ENCODE assay signal across 21 mouse cellular contexts in the genomic region with DNA sequence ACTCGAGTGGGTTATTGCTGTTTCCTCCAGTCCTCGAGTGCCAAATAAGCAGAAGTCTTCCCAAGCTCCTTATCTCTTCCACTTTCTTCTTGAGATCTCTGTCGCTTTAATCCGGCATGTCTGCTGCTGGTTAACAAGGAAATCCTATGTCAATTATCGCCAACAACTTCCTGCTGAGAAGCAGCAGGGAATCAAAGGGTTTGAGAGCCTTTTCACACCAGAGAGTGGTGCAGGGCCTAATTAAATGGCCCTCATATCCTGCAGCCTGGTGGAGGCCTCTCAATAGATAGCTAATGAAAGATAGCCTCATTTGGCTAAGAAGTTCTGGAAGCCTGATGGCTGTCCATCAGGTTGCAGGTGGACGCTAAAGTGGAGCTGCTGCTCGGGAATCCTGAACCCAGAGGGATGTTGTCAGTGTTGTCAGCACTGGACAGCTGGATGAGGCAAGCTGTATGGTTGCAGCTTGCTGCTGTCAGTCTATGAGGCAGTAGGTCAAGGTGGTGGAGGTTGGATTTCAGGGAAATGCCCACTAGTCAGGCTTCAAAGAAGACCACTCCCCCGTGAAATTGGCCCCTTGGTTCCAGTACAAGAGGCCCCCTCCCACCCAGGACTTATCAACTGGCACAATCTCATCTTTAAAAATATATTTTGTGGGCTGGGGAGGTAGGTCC.
DNase-seq lines count a peak whose midpoint lies in the region; ATAC-seq and TF ChIP-seq lines count a peak whose summit lies in the region.
"Had no signal": no experiment of that assay in that cellular context is flagged by ENCODE, and none has a peak within 500 bp of the region (broad histone marks: within the 10 kb centered on the region; RNA-seq: fewer than 3 reads in every experiment).

No protein-coding gene starts in this region.

- peak overlapping the region; percentile 12; the same call in 1 of the 2 replicates for H3K27ac ChIP-seq in forebrain, embryonic 10.5 days
- no peak overlapping the region for H3K27ac ChIP-seq in forebrain, embryonic 15.5 days (replicated peaks)
- peak overlapping the region; percentile 69 for H3K27ac ChIP-seq in kidney, embryonic 15.5 days
- H3K27ac ChIP-seq: embryonic facial prominence, embryonic 15.5 days had no signal

- TF ChIP-seq CTCF in brain, embryonic 14.5 days (IDR thresholded peaks at IDR 0.05; ENCODE audit: borderline replicate concordance, extremely low read depth, insufficient read depth, insufficient read length): no peak

- no peaks in the 10 kb centered on the region; the same call in 1 of the 2 replicates for H3K36me3 ChIP-seq in forebrain, embryonic 10.5 days (replicated peaks)
- no peaks in the 10 kb centered on the region for H3K36me3 ChIP-seq in forebrain, embryonic 15.5 days
- H3K36me3 ChIP-seq in kidney, embryonic 15.5 days: no peaks in the 10 kb centered on the region
- H3K36me3 ChIP-seq: embryonic facial prominence, embryonic 15.5 days; heart, embryonic 12.5 days had no signal

- H3K4me1 ChIP-seq in forebrain, embryonic 10.5 days: peaks cover 36% of the 10 kb centered on the region
- peaks cover 14% of the 10 kb centered on the region; the same call in 1 of the 2 replicates for H3K4me1 ChIP-seq in forebrain, embryonic 15.5 days
- H3K4me1 ChIP-seq in kidney, embryonic 15.5 days: peaks cover 14% of the 10 kb centered on the region
- H3K4me1 ChIP-seq: embryonic facial prominence, embryonic 15.5 days; heart, embryonic 12.5 days had no signal

- TF ChIP-seq POLR2A in brain, embryonic 14.5 days (IDR thresholded peaks at IDR 0.05; ENCODE audit: borderline replicate concordance, extremely low read depth, insufficient read depth, insufficient read length, poor library complexity, severe bottlenecking): no peak

- 2% methylated on average over 8 of the region's 8 CpGs for WGBS in forebrain, embryonic 10.5 days
- 2% methylated on average over 8 of the region's 8 CpGs for WGBS in forebrain, embryonic 15.5 days
- 9% methylated on average over 8 of the region's 8 CpGs for WGBS in kidney, embryonic 15.5 days

- H3K9me3 ChIP-seq in forebrain, embryonic 10.5 days: peaks cover 14% of the 10 kb centered on the region
- no peaks in the 10 kb centered on the region for H3K9me3 ChIP-seq in forebrain, embryonic 15.5 days
- 0 out of 2 replicates have a peak, but pooled peaks cover 6% of the 10 kb centered on the region for H3K9me3 ChIP-seq in kidney, embryonic 15.5 days (replicated peaks)
- H3K9me3 ChIP-seq: embryonic facial prominence, embryonic 15.5 days had no signal

- peak; percentile 54 for DNase-seq in forebrain, embryonic 10.5 days (ENCODE audit: extremely low spot score, low spot score)
- DNase-seq in kidney, postnatal 36 days: no peak
- DNase-seq in brain, embryonic 14.5 days (ENCODE audit: low read depth): peak; percentile 84
- peak; percentile 45 for DNase-seq in retina, embryonic 14.5 days (ENCODE audit: low spot score)
- DNase-seq: adrenal gland, postnatal 14 days; cerebellum, adult 9-11 months; gastrocnemius, postnatal 14 days; heart, adult 11 months; heart, postnatal 10 days; kidney, adult 18-20 months; left cerebral cortex, postnatal 4 days; lung, postnatal 4 days; thymus, adult 18-20 months; thymus, postnatal 36 days had no signal

- H3K27me3 ChIP-seq in forebrain, embryonic 10.5 days (ENCODE audit: poor library complexity, severe bottlenecking): peaks cover 54% of the 10 kb centered on the region
- H3K27me3 ChIP-seq in forebrain, embryonic 15.5 days: no peaks in the 10 kb centered on the region
- H3K27me3 ChIP-seq in kidney, embryonic 15.5 days: 0 out of 2 replicates have a peak, but pooled peaks cover 4% of the 10 kb centered on the region

- H3K4me2 ChIP-seq in forebrain, embryonic 15.5 days (replicated peaks): no peak overlapping the region
- no peak overlapping the region for H3K4me2 ChIP-seq in kidney, embryonic 15.5 days
- H3K4me2 ChIP-seq: embryonic facial prominence, embryonic 15.5 days; heart, embryonic 12.5 days had no signal

- H3K4me3 ChIP-seq in forebrain, embryonic 10.5 days: peak overlapping the region; percentile 18; the same call in 1 of the 2 replicates
- H3K4me3 ChIP-seq in forebrain, embryonic 15.5 days: no peak overlapping the region
- no peak overlapping the region for H3K4me3 ChIP-seq in kidney, embryonic 15.5 days (replicated peaks)
- H3K4me3 ChIP-seq: embryonic facial prominence, embryonic 15.5 days; heart, embryonic 12.5 days had no signal

- no peak for ATAC-seq in forebrain, embryonic 15.5 days (replicated peaks)
- peak; percentile 60; the same call in 1 of the 2 replicates for ATAC-seq in kidney, embryonic 15.5 days (replicated peaks; ENCODE audit: low FRiP score)
- ATAC-seq in megakaryocyte, adult 5-6 weeks (ENCODE audit: poor library complexity, severe bottlenecking): no peak
- ATAC-seq: inflammation-experienced regulatory T-cells, adult 6 months; midbrain, embryonic 16.5 days had no signal

- no peak overlapping the region for H3K9ac ChIP-seq in forebrain, embryonic 15.5 days (replicated peaks)
- no peak overlapping the region for H3K9ac ChIP-seq in kidney, embryonic 15.5 days
- H3K9ac ChIP-seq: embryonic facial prominence, embryonic 15.5 days; heart, embryonic 12.5 days had no signal

Comparison
In these comparisons a context has a peak if more than half of its experiments do, and no peak if none do; other contexts are left out.
1. DNase-seq: peak in forebrain, embryonic 10.5 days (single experiment), brain, embryonic 14.5 days (single experiment) and retina, embryonic 14.5 days (single experiment); none in kidney, postnatal 36 days (0 of 2).